Mouse (Mus musculus): Measurements from ENCODE around the gene Erf. TPM values are rescaled to one million over a fixed set of nuclear protein-coding genes. Genes with fewer than 3 reads are reported as not detected.

The Erf gene
- polyA plus RNA-seq (2021; fragmentation: Nextera tagmentation), result 4.2 and 31.4 TPM in 2 replicates
- long read RNA-seq, experiment 1, partial matches to known transcripts, result 0 of 1 reads
- long read RNA-seq, experiment 1, other reads (novel, unspliced or antisense), result 1 of 1 reads
- long read RNA-seq, experiment 2, partial matches to known transcripts, result 0 of 7 reads
- long read RNA-seq, experiment 2, other reads (novel, unspliced or antisense), result 7 of 7 reads

DNA sequence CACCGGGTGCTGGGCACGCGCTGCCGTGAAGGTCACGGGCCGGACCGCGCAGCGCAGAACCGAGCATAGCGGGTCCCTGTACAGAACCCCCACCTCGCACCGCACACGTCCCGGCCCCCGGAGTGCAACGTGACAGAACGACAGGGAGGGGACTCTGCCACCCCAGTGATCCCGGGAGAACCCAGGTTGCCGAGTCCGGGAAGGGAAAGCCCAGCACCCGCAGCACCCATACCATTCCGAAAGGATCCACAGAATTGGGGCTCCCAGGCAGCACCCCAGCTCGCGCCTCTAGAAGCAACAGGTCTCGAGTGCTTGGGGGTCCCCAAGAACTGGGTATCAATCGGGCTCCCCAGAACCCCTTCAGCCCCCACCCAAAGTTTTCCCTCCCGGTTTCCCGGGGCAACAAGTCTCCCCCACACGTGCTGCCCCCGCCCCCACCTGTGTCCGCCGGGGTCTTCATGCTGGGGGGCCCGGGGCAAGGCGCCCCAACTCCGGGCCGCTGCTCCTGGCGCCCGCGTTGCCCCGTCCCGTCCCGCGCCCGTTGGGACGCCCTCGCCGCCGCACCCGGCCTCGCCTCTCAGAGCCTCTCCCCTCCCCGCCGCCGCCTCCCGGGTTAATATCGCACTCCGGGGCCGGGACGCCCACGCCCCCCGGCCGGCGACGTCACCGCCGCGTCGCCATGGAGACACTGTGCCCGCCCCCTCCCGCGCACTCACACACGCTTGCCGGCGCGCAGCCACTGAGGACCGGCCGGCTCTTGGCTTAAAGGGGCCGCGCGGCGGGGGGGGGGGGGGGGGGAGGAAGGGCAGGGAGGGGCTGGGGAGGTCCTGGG, at the start of gene Erf:
Gene Erf (minus strand): TSS at position 621 of the 832 bp plus-strand sequence.

GRCm38 (mm10) chr7:25297454-25298325, 47.1 kb upstream of the Erf start, which contains the start of gene Pafah1b3:
Gene Pafah1b3, minus strand, starts transcription at chr7:25297986.

GRCm38 (mm10) chr7:25267301-25267750, 16.8 kb upstream of the Erf start, which contains the start of gene Cic:
Gene Cic, plus strand, starts transcription at chr7:25267704.

DNA sequence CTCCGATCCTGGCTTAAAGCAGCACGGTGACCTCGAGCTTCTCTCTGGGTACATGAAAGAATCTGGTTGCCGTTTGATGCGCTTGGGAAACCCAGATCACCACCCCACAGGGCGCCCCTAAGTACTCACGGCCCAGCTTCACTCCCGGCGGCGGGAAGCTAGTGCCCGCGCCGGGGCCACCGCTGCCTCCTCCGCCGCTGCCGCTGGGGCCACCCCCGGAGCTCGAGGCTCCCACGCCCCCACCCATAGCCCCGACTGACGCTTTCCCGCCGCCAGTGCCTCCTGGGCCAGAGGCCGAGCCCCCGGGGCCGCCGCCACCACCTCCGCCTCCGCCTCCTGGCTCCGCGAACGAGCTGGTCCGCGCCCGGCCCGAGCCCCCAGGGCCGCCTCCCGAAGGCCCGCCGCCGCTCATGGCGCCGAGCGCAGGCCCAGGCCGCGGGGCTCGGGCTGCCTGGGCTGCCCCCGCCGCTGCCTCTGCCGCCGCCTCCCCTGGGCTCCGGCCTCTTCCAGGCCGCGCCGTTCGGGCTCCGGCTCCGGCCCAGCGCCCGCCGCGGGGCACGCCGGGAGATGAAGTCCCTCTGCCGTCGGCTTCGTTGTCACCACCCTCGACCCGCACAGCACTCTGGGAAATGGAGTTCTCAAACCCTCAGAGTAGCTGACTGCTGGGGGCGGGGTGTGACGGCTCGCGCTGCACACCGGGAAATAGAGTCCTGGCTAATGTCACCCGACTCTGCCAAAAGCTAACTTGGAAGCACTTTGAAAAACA, 13.1 kb downstream of the Erf start, which contains the start of gene Gsk3a:
Gene Gsk3a (minus strand): TSS at position 603 of the 766 bp plus-strand sequence.

GRCm38 (mm10) chr7:25221102-25221883, 29.3 kb downstream of the Erf start, which contains the start of gene Zfp526:
Gene Zfp526, plus strand, starts transcription at chr7:25221425.

DNA sequence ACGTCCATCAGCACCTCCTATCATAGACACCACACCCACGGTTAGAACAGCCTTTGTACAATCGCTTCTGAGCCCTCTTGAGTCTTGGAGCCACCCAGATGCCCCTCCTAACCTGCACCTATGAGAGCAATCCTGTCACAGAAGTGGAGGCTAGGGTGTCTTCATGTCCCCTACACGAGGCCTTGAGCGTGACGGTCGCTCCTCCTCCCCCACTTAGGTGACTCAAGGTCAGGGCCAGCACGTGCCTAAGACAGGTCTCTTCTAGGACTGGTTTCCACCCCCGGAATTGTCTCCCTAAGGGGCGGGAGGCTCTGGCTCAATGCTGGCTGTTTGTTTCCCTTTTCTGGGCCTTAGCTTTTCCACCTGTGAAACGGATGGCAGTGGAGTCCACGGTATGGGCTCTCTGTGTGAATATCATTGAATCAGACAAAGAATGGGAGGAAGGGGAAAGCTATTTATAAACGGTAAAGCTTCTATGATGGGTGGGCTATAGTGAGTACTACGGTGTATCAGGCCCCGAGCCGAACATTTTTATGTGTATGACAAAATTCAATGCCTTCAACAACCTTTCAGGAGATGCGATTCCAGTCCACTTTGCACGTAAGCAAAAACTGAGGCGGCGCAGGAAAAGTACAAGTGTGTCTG, 30.0 kb downstream of the Erf start, which contains the start of gene Dedd2:
Gene Dedd2 (minus strand): TSS at position 159 of the 645 bp plus-strand sequence.

Other genes with a start within 250 kb of the Erf start
- 803 and 1,080 TPM in 2 replicates for gene Atp1a3, start 244.8 kb downstream of the Erf start, polyA plus RNA-seq (2021; fragmentation: Nextera tagmentation)
- gene Grik5, start 178.4 kb downstream of the Erf start, polyA plus RNA-seq (2021; fragmentation: Nextera tagmentation), result 6.1 and 29.3 TPM in 2 replicates
- 24.1 and 27.1 TPM in 2 replicates for gene Zfp574, start 178.2 kb downstream of the Erf start, polyA plus RNA-seq (2021; fragmentation: Nextera tagmentation)
- 1.2 and 2.3 TPM in 2 replicates for gene Pou2f2, start 71.0 kb downstream of the Erf start, polyA plus RNA-seq (2021; fragmentation: Nextera tagmentation)
- gene Dedd2, start 30.1 kb downstream of the Erf start, polyA plus RNA-seq (2021; fragmentation: Nextera tagmentation), result 10.7 and 12.7 TPM in 2 replicates
- 0.44 and 1.6 TPM in 2 replicates for gene Zfp526, start 29.3 kb downstream of the Erf start, polyA plus RNA-seq (2021; fragmentation: Nextera tagmentation)
- gene Gsk3a, start 12.9 kb downstream of the Erf start, polyA plus RNA-seq (2021; fragmentation: Nextera tagmentation), result 8.6 and 17.5 TPM in 2 replicates
- gene Cic, start 16.9 kb upstream of the Erf start, polyA plus RNA-seq (2021; fragmentation: Nextera tagmentation), result 32.2 and 54.4 TPM in 2 replicates
- gene Pafah1b3, start 47.2 kb upstream of the Erf start, polyA plus RNA-seq (2021; fragmentation: Nextera tagmentation), result 49.1 and 57.6 TPM in 2 replicates
- gene Prr19, start 50.6 kb upstream of the Erf start, polyA plus RNA-seq (2021; fragmentation: Nextera tagmentation), result 0.11 and 0.16 TPM in 2 replicates
- 8.4 and 31.9 TPM in 2 replicates for gene Tmem145, start 55.3 kb upstream of the Erf start, polyA plus RNA-seq (2021; fragmentation: Nextera tagmentation)
- 5.8 and 8.3 TPM in 2 replicates for gene Megf8, start 66.4 kb upstream of the Erf start, polyA plus RNA-seq (2021; fragmentation: Nextera tagmentation)
- gene Cnfn, start 119.0 kb upstream of the Erf start, polyA plus RNA-seq (2021; fragmentation: Nextera tagmentation), result 0.26 TPM in 1 of 2 replicates, not detected in the other
- 4.2 and 5.1 TPM in 2 replicates for gene Lipe, start 147.9 kb upstream of the Erf start, polyA plus RNA-seq (2021; fragmentation: Nextera tagmentation)
- gene Cxcl17, start 162.1 kb upstream of the Erf start, polyA plus RNA-seq (2021; fragmentation: Nextera tagmentation), result not detected in 2 replicates
- 2.9 and 3.0 TPM in 2 replicates for gene Ceacam1, start 226.8 kb upstream of the Erf start, polyA plus RNA-seq (2021; fragmentation: Nextera tagmentation)

Data from left cerebral cortex, adult 6 months (tissue).